Mouse (Mus musculus) lung, postnatal 14 days (tissue): Measurements from ENCODE around the gene AC124502.3.

Source experiments
- DNase-seq: peaks from one replicate; pipeline ENCODE4 v3.0.0; 2021

AC124502.3 gene

DNA sequence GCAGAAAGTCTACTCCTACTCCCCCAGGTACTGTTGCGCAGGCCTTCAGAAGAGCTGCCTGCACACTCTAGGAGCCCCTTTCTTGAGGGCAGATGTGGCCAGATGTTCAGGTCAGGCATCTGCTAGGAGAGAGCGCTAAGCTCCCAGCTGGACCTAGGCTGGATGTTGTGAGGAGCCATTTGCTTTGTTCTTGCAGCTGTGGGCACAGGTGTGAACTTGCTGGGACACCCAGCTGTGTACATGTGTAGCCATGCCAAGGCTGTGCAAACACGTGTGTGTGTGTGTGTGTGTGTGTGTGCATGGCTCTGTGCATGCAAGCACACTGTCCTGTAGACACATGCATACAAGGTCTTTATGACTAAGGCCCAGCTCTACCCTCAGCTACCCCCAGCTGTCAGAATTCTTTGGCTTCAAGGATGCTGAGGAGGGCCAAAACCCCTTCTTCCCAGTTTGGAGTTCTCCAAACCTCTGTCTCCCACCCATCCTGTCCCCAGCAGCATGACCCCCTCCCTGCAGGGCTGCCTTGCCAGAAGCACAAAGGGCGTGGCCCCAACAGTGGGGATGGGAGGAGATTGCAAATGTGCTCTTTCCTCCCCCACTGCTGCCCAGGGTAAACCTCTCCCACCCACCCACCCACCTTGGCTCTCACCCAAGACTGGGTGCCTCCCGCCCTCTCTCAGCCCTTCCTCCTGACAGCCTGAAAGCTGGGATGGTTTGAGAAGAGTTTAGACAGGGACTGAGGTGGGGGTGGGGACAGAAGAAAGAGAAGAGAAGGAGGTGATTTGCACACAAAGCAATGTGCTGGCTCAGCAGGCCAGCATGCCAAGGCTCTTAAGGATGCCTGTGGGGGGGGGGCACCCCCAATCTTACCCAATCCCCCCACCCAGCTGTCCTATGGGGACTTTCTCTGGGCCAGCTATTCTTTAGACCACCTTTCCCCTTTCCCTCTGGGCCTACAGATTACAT lies 22.0 kb downstream of the AC124502.3 start:
- peak; percentile 54 for DNase-seq

DNA sequence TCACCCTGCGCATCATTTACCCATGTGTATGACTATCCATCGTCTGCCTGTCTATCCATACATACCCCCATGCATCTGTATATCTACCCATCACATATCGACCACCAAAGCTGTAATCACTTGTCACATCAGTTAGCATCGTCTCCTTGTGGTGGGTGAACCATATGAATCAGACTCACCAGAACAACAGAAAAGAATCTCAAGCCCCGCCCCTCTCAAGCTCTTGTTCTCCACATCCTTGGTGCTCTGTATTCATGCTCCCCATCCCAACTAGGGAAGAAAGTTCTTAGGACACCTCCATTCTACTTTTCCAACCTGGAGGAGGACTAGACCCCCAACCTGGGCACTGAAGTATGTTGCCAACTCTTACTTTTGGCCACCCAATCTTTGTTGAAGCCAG lies 23.4 kb downstream of the AC124502.3 start:
- DNase-seq, result no peak

DNA sequence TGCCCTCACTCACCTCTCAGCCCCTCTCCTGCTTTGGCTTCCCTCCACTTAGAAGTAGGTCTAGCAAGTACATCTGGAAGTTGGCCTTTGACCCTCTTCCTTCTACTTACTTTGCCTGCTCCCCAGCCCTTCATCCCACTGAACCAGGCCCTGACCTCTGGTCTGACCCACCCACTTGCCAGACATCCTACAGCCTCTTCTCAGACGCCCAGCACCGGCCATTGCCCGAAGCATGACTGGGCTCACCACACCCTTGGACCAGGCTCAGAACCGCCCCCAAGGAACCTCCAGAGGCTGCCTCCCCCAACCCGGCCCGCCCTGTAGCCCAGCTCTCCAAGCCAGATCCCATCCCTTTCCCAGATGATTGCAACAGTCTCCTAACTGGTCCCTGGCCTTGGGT lies 23.8 kb downstream of the AC124502.3 start:
- DNase-seq, result no peak

DNA sequence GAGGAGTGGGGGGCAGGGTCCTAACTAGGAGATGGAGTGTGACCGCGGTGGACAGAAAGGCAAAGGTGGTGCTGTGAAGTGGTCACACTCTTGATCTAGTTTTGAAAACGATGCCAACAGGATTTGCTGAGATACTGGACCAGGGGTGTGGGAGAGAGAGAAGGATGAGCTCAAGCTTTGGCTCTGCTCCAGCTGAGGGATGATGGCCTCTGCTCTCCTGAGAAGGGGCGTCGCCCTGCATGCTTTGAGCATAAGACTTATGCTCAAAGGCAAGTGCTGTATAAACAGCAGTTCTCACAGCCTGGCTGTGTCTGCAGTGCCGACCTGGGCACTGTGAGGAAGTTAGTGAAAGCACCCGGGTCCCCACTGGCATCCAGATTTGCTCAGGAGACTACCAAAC lies 26.4 kb downstream of the AC124502.3 start:
- DNase-seq, result no peak

DNA sequence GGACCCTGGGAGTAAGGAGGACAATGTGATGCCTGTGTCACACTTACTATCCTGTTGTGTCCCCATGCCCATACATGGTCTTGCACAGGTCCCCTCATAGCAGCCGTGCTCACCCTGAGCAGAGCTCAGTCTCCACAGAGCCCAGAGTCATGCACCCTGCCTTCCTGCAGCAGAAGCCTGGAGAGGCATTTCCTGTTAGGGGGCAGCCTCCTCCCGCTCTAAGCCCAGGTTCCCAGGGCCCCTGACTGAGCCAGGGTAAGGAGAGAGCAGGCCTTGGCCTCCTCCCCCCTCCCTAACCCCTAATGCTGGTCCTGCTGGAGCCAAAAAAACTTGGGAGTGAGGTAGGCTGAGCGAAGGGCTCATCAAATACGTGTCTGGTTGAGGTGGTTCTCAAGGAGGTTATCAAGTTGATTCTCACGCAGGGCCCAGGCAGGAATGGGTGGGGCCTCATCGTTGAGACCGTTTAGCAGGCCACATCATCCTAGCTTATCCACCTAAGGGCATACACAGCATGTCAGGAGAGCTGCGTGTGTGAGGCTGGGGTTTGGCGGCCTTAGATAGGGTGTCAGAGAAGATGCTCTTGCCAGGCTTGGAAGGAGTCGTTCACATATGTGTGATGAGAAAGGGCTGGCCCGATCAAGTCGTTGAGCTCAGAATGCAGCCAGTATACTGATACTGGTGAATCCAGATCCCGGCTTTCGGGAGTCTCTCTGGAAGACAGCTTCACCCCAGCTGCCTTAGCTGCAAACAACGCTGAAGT lies 28.5 kb downstream of the AC124502.3 start:
- no peak for DNase-seq

DNA sequence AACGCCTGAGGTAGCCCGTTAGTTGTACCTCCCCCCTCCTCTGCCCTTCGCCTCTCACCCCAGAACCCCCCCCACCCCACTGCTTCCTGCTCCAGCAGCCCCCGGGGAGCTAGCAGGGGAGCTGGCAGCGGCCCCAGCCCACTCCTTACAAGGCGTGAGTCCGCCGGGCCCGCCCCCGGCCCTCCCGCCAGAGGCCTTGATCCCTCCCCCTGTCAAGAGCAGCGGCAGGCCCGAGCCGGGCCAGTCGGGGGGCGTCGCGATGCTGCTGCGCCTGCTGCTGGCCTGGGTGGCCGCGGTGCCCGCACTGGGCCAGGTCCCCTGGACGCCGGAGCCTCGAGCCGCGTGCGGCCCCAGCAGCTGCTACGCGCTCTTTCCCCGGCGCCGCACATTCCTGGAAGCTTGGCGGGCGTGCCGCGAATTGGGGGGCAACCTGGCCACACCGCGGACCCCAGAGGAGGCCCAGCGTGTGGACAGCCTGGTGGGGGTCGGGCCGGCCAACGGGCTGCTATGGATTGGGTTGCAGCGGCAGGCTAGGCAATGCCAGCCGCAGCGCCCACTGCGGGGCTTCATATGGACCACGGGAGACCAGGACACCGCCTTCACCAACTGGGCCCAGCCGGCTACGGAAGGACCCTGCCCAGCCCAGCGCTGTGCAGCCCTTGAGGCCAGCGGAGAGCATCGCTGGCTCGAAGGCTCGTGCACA lies 29.3 kb downstream of the AC124502.3 start, which contains the start of gene Cd248:
Gene Cd248 (plus strand): TSS at position 212 of the 703 bp plus-strand sequence.
- peak; percentile 70 for DNase-seq

DNA sequence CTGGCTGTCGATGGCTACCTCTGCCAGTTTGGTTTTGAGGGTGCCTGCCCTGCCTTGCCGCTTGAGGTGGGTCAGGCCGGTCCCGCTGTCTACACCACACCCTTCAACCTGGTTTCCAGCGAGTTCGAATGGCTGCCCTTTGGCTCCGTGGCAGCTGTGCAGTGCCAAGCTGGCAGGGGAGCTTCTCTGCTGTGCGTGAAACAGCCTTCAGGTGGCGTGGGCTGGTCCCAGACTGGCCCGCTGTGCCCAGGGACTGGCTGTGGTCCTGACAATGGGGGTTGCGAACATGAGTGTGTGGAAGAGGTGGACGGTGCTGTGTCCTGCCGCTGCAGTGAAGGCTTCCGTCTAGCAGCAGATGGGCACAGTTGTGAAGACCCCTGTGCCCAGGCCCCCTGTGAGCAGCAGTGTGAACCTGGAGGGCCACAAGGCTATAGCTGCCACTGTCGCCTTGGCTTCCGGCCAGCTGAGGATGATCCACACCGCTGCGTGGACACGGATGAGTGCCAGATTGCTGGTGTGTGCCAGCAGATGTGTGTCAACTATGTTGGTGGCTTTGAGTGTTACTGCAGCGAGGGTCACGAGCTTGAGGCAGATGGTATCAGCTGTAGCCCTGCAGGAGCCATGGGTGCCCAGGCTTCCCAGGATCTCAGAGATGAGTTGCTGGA lies 30.0 kb downstream of the AC124502.3 start:
- no peak for DNase-seq

DNA sequence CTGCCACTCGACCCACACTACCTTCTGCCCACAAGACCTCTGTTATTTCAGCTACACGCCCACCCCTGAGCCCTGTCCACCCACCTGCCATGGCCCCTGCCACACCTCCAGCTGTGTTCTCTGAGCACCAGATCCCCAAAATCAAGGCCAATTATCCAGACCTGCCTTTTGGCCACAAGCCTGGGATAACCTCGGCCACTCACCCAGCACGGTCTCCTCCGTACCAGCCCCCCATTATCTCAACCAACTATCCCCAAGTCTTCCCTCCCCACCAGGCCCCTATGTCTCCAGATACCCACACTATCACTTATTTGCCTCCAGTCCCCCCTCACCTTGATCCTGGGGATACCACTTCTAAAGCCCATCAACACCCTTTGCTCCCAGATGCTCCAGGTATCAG lies 30.8 kb downstream of the AC124502.3 start:
- DNase-seq, result no peak

DNA sequence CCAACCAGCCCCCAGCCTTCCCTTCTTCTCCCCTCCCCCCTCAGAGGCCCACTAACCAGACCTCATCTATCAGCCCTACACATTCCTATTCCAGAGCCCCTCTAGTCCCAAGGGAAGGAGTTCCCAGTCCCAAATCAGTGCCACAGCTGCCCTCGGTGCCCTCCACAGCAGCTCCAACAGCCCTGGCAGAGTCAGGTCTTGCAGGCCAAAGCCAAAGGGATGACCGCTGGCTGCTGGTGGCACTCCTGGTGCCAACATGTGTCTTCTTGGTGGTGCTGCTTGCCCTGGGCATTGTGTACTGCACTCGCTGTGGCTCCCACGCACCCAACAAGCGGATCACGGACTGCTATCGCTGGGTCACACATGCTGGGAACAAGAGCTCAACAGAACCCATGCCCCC lies 31.3 kb downstream of the AC124502.3 start:
- DNase-seq, result no peak

DNA sequence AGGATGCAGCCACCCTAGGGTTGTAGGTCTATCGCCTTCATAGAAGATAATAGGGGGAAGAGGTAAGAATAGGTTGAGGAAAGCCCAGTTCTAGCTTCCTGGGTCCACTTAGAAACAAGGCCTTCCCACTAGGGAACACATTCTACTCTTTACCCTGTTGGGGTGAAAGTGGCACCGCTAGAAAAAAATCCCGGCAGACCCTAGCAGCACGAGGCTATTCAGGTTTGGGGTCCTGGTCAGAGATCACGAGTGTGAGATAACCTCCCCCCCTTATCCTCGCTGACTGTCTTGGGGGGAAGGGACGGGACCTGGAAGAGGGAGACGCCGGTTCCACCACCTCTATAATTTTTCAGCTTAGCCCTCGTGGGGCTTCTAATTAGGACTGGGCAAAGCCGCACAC lies 32.4 kb downstream of the AC124502.3 start:
- no peak for DNase-seq

DNA sequence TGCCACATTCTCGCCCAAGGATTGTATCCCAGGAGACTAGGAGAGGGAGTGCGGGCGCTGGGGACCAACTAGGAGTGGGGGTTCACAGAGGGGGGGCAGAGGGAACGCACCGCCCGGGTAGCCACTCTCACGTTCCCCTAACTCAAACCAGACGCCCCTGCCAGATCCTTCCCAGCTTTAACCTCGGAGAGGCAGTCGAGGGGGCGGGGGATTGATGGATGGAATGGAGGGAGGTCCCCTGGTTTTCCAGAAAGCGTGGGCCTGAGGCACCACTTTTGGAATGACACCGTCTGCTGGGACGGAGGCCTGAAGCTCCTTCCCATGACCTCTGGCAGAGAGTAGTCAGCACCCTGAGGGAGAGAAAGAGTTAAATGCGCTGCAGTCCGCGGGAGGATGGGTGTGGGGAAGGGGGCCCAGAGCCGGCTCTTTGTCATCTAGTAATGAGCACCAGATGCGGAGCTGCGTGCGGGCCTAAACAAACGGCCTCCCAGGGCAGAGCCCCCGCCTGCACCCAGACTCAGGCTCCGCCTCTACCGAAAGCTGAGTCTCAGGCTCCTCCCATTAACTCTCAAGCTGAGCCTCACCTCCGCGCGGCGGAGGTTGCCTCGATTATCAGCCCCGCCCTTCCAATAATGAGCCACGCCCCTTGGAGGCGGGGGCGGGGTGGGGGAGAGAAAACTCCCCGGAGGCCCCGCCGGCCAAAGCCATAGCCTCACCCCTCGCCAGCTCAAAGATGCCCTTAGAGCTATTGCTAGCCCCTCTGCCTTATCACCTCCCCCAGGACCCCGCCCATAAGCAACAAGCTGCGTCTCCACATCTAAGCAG lies 33.1 kb downstream of the AC124502.3 start:
- DNase-seq, result peak; percentile 80

DNA sequence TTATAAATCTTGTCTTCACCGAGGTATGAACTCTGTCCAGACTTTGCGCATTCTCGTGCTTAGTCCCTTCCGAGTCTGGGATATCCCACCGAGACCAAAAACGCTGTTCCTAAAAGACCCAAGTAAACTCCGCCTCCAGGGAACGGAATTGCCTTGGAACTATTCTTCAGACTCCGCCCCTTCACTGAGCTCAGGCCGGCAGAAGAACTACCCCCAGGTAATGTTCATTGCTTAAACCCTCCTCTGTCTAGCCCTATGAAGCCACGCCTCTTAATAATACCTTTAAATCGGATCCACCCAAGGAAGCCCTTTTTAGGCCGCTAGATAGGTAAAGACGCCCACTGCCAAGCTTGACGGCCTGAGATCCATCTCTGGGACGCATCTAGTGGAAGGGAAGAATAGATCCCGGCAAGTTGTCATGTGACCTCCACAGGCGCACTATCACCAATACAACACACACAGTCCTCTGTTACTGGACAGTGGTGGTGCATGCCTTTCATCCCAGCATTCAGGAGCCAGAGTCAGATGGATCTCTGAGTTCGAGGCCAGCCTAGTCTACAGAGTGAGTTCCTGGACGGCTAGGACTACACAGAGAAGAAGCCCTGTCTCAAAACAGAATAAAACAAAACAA lies 33.8 kb downstream of the AC124502.3 start:
- DNase-seq, result no peak

DNA sequence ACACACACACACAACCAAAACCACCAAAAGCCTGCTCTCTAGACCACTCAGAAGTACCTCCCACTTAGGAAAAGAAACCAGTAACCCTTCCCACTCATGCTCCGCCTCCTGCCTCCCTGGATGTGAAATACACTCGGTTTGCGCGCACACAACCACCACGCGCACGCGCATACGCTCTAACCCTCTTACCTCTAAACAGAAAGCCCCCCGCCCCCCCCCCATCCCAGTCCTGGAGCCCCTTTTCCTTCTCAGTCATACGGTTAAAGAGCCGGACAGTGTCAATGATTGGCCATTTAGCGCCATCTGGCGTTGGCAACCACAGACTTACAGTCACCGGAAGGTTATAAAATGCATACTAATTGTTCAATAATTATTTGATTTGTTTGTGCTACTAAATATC lies 34.3 kb downstream of the AC124502.3 start:
- DNase-seq, result peak; percentile 77

DNA sequence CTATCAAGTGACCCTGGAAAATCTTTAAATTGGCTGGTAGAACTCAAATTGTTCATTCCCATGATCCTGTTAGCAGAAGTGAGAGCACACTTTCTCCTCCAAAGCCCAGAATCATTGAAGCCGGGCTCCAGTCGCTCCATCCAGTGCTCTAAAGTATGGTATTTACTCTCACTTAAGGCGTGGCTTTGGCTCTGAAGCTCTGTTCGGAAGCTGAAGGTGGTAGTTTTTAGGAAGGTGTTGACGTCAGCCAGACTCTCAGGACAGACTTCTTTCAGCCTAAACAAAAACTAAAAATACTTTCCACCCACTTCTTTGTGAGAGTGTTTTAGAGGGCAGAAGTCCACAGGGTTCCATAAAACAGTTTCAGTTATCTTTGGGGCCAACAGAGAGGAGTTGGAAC lies 34.8 kb downstream of the AC124502.3 start:
- DNase-seq, result no peak

DNA sequence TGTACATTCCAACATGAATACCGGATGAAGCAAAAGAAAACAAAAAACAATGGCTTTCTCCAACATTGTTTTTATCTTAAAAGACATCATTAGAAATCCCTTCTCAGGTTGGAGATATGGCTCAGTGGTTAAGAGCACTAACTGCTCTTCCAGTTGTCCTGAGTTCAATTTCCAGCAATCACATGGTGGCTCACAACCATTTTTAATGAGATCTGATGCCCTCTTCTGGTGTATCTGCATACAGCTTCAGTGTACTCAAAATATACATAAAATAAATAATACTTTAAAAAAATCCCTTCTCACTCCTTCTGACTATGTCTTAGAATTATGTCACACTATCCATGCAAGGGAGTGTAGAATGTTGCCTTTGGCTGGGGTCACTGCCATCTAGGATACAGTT lies 40.6 kb downstream of the AC124502.3 start:
- no peak for DNase-seq

DNA sequence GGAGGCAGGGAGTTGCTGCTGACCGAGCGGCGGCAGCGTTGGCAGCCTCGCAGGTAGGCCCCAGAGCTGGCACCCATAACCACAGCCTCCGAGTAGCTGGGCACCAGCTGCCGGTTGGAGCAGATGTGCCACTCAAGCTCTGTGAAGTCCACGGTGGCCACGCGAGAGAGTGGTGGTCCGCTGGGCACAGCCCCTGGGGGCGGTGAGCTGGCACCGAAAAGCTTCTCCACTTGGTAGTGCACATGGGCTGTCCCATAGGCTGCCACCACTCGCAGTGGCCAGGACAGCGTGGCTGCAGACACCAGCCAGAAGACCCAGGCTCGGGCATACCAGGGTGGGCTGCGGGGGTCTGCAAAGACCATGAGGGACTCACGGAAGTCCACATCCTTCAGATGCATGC lies 43.3 kb downstream of the AC124502.3 start:
- DNase-seq, result no peak

DNA sequence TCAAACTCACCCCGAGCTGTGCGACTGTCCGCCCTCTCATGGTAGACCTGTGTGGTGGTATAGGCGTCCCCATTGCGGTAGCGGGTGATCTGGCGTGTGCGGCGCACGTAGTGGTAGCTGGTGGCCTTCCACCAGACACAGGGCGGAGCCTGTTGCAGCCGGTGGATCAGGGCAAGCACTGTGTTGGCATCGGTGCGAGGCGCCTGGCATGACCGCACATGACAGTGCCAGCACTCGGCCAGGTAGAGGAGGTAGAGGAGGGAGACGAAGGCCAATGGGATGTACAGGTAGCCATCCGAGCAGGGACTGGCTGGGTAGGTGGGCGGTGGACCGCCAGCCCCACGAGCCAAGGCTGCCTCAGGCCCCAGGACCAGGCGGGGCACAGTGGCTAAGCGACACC lies 43.9 kb downstream of the AC124502.3 start:
- DNase-seq, result no peak

DNA sequence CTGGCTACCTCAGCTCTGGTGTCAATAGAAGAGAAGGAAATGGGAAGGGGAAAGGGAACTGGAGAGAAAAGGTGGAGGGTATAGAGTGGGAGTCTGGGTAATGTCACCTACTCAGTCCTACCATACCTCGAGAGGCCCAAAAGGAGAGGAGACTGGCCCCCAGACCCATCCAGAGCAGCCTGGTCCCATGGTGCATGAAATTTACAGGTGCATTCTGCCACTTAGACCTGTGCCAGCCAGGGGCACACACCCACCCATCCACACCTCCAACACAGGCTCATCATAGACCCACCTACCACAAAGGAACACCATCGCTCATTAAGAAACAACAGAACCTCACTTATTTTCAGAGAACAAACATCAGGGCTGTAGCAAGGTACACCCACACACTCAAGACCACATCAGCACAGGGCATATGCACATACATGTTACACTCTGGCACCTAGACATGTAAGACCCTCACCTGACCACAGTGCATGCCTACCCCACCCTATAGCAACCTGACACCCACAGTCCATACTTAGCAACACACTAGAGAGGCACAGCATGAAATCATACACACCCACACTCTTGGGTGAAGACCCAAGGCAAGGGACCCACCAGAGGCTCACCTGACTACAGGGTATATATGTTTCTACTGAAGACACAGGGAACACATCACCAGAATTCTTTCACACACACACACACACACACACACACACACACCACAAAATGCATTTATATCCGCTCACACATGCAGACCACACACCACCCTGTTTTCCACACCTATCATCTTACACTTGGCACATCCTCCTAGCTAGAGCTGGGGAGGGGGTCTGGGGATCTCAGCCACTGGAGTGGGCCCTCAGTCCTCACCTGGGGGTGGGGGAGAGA lies 45.5 kb downstream of the AC124502.3 start:
- no peak for DNase-seq

DNA sequence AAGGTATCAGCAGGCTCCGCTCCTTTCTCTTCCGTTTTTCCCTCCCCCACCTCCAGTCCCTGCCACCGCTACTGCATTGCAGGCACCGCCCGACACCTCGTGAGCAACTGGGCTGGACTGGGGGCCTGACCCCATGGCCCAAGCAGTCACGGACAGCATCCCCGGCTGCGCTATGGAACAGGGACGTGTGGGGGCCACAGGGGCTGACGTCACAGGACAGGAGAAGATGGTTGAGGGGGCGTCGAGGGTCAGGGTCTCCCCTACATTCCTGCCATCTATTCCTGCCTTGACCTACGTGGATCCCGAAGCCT lies 46.1 kb downstream of the AC124502.3 start:
- no peak for DNase-seq

DNA sequence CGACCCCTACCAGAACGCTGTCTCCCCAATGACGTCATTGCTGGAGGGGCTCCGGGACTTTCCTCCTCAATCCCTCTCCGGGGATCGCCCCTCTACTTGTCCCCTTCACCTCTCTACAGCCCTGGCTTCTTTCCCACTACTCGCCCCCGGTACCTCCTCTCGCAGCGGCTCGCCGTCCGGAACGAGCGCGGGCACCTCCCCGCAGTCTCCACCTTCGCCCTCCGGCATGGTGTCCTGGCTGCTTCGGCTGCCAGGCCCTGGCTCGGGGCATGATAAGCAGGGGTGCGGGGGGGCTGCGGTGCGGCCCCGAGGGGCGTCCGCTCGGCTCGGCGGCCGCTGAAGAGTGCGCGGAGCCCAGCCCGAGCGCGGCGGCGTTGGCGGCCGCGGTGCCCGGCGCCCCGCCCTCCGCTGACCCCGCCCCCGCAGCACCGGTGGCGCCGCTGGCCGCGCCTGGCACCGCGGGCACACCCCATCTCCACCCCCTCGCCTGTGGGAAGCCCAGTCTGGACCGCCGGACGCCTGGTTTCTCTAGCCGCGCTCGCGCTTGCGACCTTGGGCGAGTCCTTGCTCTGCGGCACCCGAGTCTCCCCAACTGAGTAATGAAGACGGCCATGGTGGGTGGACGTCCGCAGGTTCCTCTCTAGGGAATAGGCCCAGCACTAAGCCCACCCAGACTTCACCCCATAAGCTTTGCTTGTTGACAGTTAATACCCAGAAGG lies 46.6 kb downstream of the AC124502.3 start, which contains the start of gene Tmem151a:
Gene Tmem151a (minus strand): TSS at position 387 of the 719 bp plus-strand sequence.
- DNase-seq, result no peak
